Mouse (Mus musculus) retina, postnatal 7 days (tissue): Measurements from ENCODE around the gene Lbr.

Experiments used
- DNase-seq: peaks from one replicate; pipeline ENCODE4 v3.0.0-alpha.2; 2012; ENCODE audit warnings: low read depth, low spot score

The Lbr gene

DNA sequence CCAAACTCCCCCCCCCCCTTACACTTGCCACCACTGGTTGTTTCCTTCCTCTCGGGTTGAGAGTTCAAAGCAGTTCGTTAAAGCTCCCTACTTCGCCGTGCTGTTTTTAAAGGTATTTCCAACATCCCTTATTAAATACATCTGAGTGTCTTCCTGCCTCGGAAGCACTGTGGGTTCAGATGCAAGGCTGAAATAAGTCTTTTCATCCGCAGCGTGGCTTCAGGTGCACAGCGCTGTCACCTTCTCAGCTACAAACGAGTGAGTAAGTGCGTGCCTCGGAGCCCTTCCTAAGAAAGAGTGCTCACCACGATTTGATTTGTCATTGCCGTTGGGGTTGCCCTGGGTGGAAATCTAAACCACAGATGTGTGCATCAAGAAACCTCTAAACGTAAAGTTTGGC, at the start of gene Lbr:
Gene Lbr, minus strand, starts transcription at position 266 of the 400 bp plus-strand sequence.
- DNase-seq = peak; percentile 6

GRCm38 (mm10) chr1:181889670-181890069, 46.8 kb upstream of the Lbr start:
- DNase-seq = no peak

DNA sequence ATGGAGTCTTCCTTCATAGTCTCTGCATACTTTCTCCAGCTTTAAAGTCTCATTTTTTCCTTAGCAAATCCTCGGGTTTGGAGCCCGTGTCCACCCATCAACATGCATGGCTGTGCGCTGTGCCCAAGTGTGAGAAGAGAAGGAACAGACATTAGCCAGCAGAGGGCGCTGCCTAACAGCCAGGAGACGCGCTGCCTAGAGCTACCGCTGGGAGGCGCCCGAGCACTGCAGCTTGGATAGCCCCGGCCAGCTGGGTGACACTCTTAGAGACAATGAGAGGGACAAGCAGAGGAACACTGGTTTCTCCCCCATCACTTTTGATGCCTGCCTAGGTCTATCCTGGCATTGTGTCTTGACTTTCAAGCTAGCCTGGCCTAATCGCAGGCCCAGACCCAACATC, 46.0 kb upstream of the Lbr start:
- DNase-seq = peak; percentile 79

GRCm38 (mm10) chr1:181881532-181881931, 38.7 kb upstream of the Lbr start:
- peak; percentile 13 for DNase-seq

DNA sequence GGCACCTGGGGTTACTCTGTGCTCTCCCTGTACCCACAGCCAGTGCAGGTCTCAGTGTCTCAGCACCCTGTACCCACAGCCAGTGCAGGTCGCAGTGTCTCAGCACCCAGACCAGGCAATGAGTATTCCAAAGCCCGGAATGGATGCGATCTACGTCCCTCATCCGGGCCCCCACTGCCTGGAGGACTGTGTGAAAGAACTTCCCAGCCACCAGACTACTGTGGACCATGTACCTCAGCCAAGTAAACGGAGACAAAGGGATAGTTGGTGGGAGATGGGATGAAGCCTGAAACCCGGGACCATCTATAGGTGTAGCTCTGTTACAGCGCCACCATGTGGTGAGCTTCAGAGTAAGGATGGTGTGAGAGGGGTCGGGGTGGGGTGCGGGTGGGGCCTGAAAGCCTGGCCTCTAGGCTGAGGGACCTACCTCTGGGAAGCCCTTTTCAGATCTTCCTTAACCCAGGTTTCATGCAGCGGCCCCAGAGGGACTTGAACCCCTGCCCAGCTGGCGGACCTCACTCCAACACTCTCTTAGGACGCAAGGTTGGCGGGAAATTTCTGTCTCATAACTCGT, 38.0 kb upstream of the Lbr start:
- DNase-seq = no peak

DNA sequence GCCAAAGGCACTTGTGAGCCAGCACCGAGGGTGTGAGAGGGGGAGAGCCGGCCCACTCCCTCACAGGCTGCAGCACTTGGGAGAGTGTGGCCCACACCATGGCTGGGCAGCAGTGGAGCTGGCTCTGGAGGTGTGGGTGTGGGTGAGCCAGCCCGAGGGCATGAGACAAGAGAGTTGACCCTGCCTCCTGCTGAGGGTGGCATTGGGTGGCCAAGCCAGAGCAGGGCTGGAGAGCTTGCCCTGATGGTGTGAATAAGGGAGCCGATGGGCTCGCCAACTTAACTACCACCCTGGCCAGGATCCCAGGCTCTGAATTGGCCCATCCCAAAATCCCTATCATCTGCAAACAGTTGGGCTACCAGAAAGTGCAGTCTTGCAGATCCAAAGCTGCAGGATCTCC, 35.6 kb upstream of the Lbr start:
- no peak for DNase-seq

DNA sequence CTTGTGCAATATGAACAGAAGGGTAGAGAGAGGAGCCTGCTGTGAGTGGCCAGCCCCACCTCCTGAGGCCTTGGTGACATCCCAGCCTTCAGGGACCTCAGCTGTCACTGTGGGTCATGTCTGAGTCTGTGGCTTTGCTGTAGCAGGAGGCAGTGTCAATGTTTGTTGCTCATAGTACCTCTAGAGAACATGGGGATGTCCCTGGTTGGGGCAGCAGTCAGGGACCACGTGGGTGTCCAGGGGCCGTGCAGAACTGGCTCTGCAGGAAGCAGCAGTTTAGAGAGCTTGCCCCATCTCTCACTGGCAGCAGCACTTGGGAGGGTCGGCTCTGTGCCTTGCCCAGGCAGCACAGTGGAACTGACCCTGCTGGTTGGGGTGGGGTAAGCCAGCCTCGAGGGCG, 34.2 kb upstream of the Lbr start:
- no peak for DNase-seq

DNA sequence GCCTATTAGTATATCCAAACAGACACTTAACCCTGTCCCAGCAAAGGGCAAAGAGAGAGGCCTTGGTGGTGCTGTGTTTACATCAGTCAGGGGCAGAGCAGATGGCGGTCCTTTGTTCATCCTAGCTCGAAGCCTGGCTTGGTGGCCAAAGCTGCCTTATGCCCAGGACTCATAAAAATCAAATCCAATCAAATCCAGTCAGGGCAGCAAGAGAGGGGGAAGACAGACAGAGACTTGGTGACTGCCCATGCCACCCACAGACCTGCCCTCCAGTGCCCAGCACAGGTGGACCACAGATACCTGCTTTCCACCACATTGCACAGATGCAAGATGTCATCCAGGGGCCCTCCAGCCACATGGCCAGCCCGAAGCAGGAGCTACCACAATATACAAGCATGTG, 33.8 kb upstream of the Lbr start:
- no peak for DNase-seq

DNA sequence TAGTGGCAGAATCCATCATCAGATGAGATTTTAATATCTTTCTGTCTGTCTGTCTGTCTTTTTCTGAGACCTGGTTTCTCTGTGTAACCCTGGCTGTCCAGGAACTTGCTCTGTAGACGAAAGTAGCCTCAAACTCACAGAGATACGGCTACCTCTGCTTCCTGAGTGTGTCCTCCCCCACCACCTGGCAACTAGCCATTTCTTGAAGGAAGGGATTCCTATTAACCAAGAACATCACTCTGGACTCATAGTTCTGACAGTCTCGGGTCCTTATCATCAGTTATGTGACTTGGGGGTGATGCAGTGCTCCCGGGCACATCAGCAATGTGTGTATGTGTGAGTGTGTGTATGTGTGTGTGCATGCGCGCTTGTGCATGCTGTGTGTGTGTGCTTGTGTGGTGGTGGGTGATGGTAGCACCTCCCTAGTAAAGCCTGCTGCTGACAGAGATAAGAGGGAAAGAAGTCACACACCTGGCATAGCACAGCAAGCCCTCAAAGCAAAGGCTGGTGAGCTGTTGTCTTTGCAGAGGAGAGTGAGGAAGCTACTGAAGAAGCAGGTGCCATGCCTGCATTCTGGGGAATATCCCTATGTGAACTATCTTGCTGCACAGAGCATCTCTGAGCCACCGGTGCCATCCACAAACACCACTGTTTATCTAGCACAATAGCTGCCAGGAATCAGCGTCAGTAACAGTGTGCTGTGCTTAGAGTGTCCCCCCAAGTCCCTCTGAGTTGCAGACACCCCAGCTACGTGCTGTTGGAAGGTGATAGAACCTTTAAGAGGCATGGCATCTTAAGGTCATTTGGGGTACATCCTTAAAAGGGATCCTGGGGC, 30.5 kb upstream of the Lbr start:
- no peak for DNase-seq

DNA sequence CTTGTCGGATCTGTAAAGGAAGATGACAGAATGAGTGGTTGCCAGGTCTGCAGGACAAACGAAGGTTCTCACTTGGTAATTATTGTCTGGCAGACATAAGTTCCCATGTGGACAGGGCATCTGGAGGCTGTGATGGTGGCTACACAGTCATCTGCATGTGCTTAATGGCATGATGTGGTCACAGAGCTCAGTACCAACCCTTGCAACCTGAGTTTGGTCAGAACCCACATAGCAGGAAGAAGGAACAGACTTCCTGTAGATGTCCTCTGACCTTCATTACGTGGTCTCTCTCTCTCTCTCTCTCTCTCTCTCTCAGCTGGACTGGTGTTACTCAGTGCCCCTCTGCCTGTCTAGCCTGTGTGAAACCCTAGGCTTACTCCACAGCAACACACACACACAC, 29.8 kb upstream of the Lbr start:
- no peak for DNase-seq

DNA sequence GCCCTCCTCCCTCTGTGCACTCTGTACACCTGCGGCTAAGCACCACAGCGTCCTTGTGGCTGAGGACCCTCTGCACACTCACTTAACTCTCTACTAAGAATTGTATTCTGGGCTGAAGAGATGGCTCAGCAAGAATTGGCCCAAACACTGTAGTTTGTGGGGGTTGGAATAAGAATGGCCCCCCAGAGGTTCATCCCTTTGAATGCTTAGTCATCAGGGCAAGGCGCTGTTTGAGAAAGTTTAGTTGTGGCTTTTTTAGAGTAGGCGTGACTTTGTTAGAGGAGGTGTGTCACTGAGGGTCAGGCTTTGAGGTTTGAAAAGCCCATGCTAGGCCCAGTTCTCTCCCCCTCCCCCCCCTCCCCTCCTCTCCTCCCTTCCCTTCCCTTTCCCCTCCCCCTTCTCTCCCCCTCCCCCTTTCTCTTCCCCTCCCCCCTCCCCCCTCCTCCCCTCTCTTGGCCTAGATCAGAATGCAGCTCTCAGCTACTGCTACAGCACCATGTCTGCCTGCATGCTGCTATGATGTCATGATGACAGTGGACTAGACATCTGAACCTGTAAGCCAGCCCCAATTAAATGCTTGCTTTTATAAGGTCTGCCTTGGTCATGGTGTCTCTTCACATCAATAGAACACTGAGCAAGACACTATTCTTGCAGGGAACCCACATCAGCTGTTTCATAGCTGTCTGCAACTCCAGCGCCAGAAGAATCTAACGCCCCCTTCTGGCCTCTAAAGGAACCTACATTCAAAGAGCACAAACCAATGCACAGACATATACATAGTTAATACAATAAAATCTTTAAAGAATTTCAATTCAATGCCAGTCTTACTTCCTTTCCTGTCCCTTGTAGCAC, 23.8 kb upstream of the Lbr start:
- no peak for DNase-seq

GRCm38 (mm10) chr1:181865863-181866216, 23.0 kb upstream of the Lbr start:
- DNase-seq = no peak

DNA sequence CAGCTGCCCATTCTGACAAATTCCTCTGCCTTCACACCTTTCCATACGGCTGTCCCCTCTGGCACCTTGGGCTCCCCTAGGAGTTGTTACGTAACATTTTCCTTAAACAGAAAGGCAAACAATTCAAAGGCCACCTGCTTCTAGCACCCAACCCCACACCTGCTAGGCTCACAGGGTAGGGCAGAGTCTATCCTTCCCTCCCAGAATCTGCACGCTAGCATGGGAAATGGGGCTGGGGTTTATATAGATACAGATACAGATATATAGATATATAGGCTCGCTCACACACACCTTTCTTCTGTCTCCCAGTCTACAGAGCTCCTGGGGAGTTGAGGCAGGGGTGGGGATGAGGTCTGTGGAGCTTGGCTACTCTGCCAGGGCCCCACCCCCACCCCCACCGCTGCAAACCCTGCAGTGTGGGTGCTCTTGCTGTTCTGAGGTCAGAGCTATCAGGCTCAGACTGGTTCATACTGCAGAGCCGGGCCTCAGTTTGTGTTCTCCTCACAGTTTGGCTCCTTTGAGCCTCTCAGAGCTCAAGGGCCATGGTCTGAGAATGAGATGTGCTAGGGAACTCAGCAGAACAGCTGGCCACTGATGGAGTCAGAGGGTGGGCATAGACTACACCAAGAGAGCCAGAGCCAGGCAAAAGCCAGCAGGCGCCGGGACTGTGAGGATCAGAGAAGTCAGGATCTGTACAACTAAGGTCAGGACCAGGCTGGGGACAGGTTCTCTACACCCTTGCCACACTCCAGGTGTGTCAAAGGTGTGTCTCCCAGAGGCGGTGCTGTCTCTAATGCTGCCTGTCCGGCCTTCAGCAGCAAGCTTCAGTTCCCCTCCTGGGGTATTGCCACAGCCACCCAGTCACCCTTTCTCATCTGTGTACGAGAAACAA, 22.4 kb upstream of the Lbr start:
- DNase-seq = no peak

DNA sequence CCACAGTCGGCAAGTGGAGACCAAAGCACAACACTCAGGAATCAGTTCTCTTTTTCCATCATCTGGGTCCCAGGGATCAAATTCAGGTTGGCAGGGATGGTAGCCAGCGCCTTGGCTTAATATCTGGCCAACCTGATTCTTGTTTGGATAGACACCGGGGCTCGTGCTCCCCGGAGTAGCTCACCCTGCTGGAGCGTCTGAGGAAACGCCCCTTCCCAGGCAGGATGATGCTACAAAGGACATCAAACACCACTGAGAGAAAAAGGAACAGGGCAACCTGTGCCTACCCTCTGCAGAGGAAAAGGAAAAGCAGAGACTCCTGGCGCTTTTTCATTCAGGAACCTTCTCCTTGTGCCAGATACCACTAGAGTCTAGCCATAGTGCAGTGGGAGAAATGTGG, 20.6 kb upstream of the Lbr start:
- DNase-seq = no peak

GRCm38 (mm10) chr1:181862676-181863374, 20.0 kb upstream of the Lbr start:
- DNase-seq = no peak

DNA sequence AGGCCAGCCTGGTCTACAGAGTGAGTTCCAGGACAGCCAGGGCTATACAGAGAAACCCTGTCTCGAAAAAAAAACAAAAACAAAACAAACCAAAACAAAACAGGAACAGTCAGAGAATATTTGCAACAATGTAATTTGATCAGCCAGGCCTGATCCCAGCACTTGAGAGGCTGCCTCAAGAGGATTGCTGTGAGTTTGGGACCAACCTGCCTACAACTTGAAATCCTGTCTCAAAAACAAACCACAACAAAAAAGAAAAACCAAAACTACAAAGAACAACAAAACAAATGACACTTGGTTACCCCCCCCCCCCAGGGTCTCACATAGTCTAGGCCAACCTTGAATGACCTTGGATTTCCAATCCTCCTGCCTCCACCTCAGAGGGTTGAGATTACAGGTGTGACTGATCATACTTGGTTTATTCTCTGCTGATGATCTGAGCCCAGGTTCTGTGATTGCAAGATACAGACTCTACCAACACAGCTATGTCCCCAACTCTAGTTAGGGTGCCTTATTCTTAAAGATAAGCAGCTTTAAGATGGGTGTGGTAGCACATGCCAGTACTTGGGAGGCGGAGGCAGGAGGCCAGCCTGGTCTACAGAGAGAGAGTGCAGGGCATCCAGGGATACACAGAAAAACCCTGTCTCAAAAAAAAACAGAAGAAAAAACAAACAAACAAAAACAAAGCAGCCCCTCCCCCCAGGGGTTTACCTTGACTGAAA, 18.5 kb upstream of the Lbr start:
- no peak for DNase-seq

DNA sequence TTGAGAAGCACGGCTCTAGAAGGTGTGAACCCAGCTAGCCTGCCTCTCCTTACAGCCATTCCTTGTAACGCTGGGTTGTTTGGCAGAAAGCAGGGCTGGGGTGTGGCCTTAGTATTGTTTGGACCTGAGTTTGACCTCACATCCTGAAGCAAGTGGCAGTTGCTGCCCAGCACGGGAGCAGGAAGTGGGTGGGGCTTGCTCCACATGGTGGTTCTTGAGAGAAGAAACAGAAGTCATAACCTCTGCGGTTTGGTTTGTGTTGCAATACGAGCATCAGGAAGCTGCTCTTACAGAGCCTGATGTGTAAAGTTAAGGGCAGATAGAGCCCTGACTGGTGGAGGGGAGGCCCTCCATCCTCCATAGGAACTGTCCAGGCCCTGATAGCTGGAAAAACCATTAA, 17.8 kb upstream of the Lbr start:
- no peak for DNase-seq

GRCm38 (mm10) chr1:181856329-181856728, 13.5 kb upstream of the Lbr start:
- no peak for DNase-seq

GRCm38 (mm10) chr1:181854829-181855228, 12.0 kb upstream of the Lbr start:
- DNase-seq = no peak

DNA sequence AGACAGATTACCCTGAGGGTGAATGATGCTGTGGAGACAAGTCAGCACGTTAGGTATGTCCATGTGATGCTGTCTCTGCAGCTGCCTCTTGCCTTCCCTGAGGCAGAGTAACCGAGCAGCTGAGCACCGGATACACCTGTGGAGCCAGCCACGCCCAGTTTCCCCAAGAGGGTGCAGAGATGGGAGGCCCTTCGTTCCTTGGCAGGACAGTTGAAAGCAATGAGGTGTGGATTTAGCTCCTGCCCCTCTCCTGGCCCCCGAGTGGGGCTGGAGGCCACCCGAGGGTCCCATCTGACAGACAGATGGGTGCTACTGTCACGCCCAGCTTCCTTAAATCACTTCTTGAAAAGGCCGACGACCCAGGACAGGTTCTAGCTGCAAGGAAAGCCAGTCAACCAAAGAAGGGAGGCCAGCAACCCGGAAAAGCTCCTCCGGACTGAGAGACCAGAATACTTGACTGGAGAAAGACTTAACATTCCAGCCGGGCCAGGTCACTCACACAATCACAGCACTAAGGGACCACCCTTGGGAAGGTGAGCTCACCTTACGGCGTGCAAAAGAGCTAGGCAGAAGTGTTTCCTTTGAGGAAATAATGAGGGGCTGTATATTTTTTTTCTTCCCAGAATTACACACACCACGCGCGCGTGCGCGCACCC, 10.4 kb upstream of the Lbr start:
- no peak for DNase-seq
